Comparison of ENCODE assay signal across 20 mouse cellular contexts in genomic region chr11:21235821-21236220, GRCm38 (mm10). TPM values are rescaled to one million over a fixed set of nuclear protein-coding genes. Genes with fewer than 3 reads are reported as not detected.
DNase-seq lines count a peak whose midpoint lies in the region; ATAC-seq and TF ChIP-seq lines count a peak whose summit lies in the region.
"Had no signal": no experiment of that assay in that cellular context is flagged by ENCODE, and none has a peak within 500 bp of the region (broad histone marks: within the 10 kb centered on the region; RNA-seq: fewer than 3 reads in every experiment).

No protein-coding gene starts in this region.

- no peak overlapping the region for H3K4me3 ChIP-seq in lung, embryonic 14.5 days (ENCODE audit: low read depth, low read length)
- H3K4me3 ChIP-seq in midbrain, embryonic 11.5 days (ENCODE audit: low read depth, low read length): no peak overlapping the region
- no peak overlapping the region for H3K4me3 ChIP-seq in midbrain, embryonic 16.5 days (ENCODE audit: low read depth, low read length)
- H3K4me3 ChIP-seq in stomach, postnatal 0 days (ENCODE audit: low read depth, low read length): no peak overlapping the region
- H3K4me3 ChIP-seq: forebrain, embryonic 12.5 days; heart, embryonic 13.5 days; hindbrain, embryonic 15.5 days had no signal

- H3K36me3 ChIP-seq in lung, embryonic 14.5 days (ENCODE audit: insufficient read depth): no peaks in the 10 kb centered on the region
- H3K36me3 ChIP-seq in midbrain, embryonic 11.5 days (ENCODE audit: control insufficient read depth, insufficient read depth, low read length): no peaks in the 10 kb centered on the region
- no peaks in the 10 kb centered on the region for H3K36me3 ChIP-seq in midbrain, embryonic 16.5 days (ENCODE audit: control insufficient read depth, insufficient read depth, low read length)
- H3K36me3 ChIP-seq in stomach, postnatal 0 days (ENCODE audit: control insufficient read depth, insufficient read depth, low read length): no peaks in the 10 kb centered on the region
- H3K36me3 ChIP-seq: forebrain, embryonic 12.5 days; heart, embryonic 13.5 days; hindbrain, embryonic 15.5 days had no signal

- WGBS in lung, embryonic 14.5 days: 34% methylated on average over 2 of the region's 2 CpGs
- WGBS in midbrain, embryonic 11.5 days: 67% methylated on average over 2 of the region's 2 CpGs
- WGBS in midbrain, embryonic 16.5 days: 68% methylated on average over 2 of the region's 2 CpGs
- WGBS in stomach, postnatal 0 days: 33% methylated on average over 2 of the region's 2 CpGs

- no peak for TF ChIP-seq EP300 in stomach, postnatal 0 days (optimal IDR thresholded peaks at IDR 0.05)

- TF ChIP-seq CTCF in lung, embryonic 14.5 days (IDR thresholded peaks at IDR 0.05; ENCODE audit: low read depth): no peak
- 0 out of 2 replicates have a peak, but pooled peaks have one; percentile 4 for TF ChIP-seq CTCF in stomach, postnatal 0 days (IDR thresholded peaks at IDR 0.05; ENCODE audit: low read depth)

- no peak overlapping the region for H3K4me2 ChIP-seq in lung, embryonic 14.5 days
- no peak overlapping the region for H3K4me2 ChIP-seq in midbrain, embryonic 11.5 days
- no peak overlapping the region for H3K4me2 ChIP-seq in midbrain, embryonic 16.5 days (ENCODE audit: low read length)
- H3K4me2 ChIP-seq in stomach, postnatal 0 days (replicated peaks; ENCODE audit: low read depth): no peak overlapping the region
- H3K4me2 ChIP-seq: forebrain, embryonic 12.5 days; heart, embryonic 13.5 days; hindbrain, embryonic 15.5 days had no signal

- no peaks in the 10 kb centered on the region for H3K4me1 ChIP-seq in lung, embryonic 14.5 days (ENCODE audit: insufficient read depth)
- peaks cover 7% of the 10 kb centered on the region for H3K4me1 ChIP-seq in midbrain, embryonic 11.5 days (ENCODE audit: control insufficient read depth, insufficient read depth, low read length)
- peaks cover 13% of the 10 kb centered on the region for H3K4me1 ChIP-seq in midbrain, embryonic 16.5 days (ENCODE audit: control insufficient read depth, insufficient read depth, low read length)
- H3K4me1 ChIP-seq in stomach, postnatal 0 days (replicated peaks; ENCODE audit: control insufficient read depth, insufficient read depth): no peaks in the 10 kb centered on the region

- peak; percentile 60 for DNase-seq in kidney, adult 9 months
- DNase-seq in kidney, postnatal 25 days: no peak
- DNase-seq in lung, embryonic 14.5 days: peak; percentile 28
- no peak for DNase-seq in lung, postnatal 14 days
- peak; percentile 77 for DNase-seq in midbrain, embryonic 11.5 days (ENCODE audit: low spot score, missing footprints)
- peak; percentile 31 for DNase-seq in stomach, postnatal 0 days (ENCODE audit: low spot score)
- no peak for DNase-seq in layer of hippocampus, postnatal 25 days (ENCODE audit: extremely low spot score in 1 of 2, low spot score in 1 of 2)
- DNase-seq: adrenal gland, adult 2 months; adrenal gland, postnatal 25 days; cerebellum, adult 18-20 months; cerebellum, adult 9-11 months; cerebellum, postnatal 36 days; gastrocnemius, postnatal 10 days; heart, postnatal 36 days had no signal

- H3K27me3 ChIP-seq in lung, embryonic 14.5 days (ENCODE audit: insufficient read depth, low read length): no peaks in the 10 kb centered on the region
- H3K27me3 ChIP-seq in midbrain, embryonic 11.5 days (ENCODE audit: control insufficient read depth, insufficient read depth, low read length): no peaks in the 10 kb centered on the region
- no peaks in the 10 kb centered on the region for H3K27me3 ChIP-seq in midbrain, embryonic 16.5 days (ENCODE audit: control insufficient read depth, insufficient read depth, low read depth, low read length)
- H3K27me3 ChIP-seq in stomach, postnatal 0 days (ENCODE audit: control insufficient read depth, insufficient read depth, low read length): no peaks in the 10 kb centered on the region
- H3K27me3 ChIP-seq: forebrain, embryonic 12.5 days; heart, embryonic 13.5 days; hindbrain, embryonic 15.5 days; Patski had no signal

- ATAC-seq in lung, embryonic 14.5 days (ENCODE audit: insufficient read depth): no peak
- ATAC-seq in midbrain, embryonic 11.5 days (ENCODE audit: low FRiP score): no peak
- ATAC-seq in midbrain, embryonic 16.5 days: no peak
- peak; percentile 53; the same call in 1 of the 2 replicates for ATAC-seq in stomach, postnatal 0 days (ENCODE audit: low FRiP score, low TSS enrichment)
- ATAC-seq: forebrain, embryonic 16.5 days; Patski had no signal

- H3K9ac ChIP-seq in lung, embryonic 14.5 days: no peak overlapping the region
- no peak overlapping the region for H3K9ac ChIP-seq in midbrain, embryonic 11.5 days (ENCODE audit: low read length)
- no peak overlapping the region for H3K9ac ChIP-seq in midbrain, embryonic 16.5 days (ENCODE audit: low read depth, low read length)
- no peak overlapping the region for H3K9ac ChIP-seq in stomach, postnatal 0 days (ENCODE audit: low read length)
- H3K9ac ChIP-seq: forebrain, embryonic 12.5 days; heart, embryonic 13.5 days; hindbrain, embryonic 15.5 days had no signal

- H3K27ac ChIP-seq in lung, embryonic 14.5 days (ENCODE audit: low read depth): no peak overlapping the region
- H3K27ac ChIP-seq in midbrain, embryonic 11.5 days (ENCODE audit: low read depth, low read length): no peak overlapping the region
- no peak overlapping the region for H3K27ac ChIP-seq in midbrain, embryonic 16.5 days (ENCODE audit: low read length)
- no peak overlapping the region for H3K27ac ChIP-seq in stomach, postnatal 0 days (replicated peaks)
- H3K27ac ChIP-seq: forebrain, embryonic 12.5 days; heart, embryonic 13.5 days; hindbrain, embryonic 15.5 days had no signal

- no peaks in the 10 kb centered on the region for H3K9me3 ChIP-seq in lung, embryonic 14.5 days (ENCODE audit: low read depth, low read length)
- H3K9me3 ChIP-seq in midbrain, embryonic 11.5 days (ENCODE audit: control insufficient read depth, low read length): no peaks in the 10 kb centered on the region
- 0 out of 2 replicates have a peak, but pooled peaks cover 2% of the 10 kb centered on the region for H3K9me3 ChIP-seq in midbrain, embryonic 16.5 days (replicated peaks; ENCODE audit: control insufficient read depth, low read length, poor library complexity, severe bottlenecking)
- no peaks in the 10 kb centered on the region for H3K9me3 ChIP-seq in stomach, postnatal 0 days (ENCODE audit: control insufficient read depth, low read length)
- H3K9me3 ChIP-seq: forebrain, embryonic 12.5 days; heart, embryonic 13.5 days; hindbrain, embryonic 15.5 days had no signal

RNA-seq across cellular contexts. Expression of gene Vps54, which starts 3.3 kb away (rescaled TPM):
- polyA plus RNA-seq in lung, embryonic 14.5 days (2014; fragmentation: Nextera tagmentation; extraction: Ambion mirVana): 15.9 and 17.9 TPM in 2 replicates
- polyA plus RNA-seq in midbrain, embryonic 11.5 days (2014; fragmentation: Nextera tagmentation; extraction: Ambion mirVana): 14.4 and 15.0 TPM in 2 replicates
- polyA plus RNA-seq in midbrain, embryonic 16.5 days (2015; fragmentation: Nextera tagmentation; extraction: Ambion mirVana): 10.3 TPM in 2 replicates
- polyA plus RNA-seq in stomach, postnatal 0 days (2015; fragmentation: Nextera tagmentation; extraction: Ambion mirVana): 6.7 and 8.2 TPM in 2 replicates
- total RNA-seq in layer of hippocampus, postnatal 25 days (2021): 10 to 100 TPM; 23.4 to 30.7 TPM

Comparison
In these comparisons a context has a peak if more than half of its experiments do, and no peak if none do; other contexts are left out.
1. DNase-seq: peak in kidney, adult 9 months (single experiment), lung, embryonic 14.5 days (single experiment), midbrain, embryonic 11.5 days (single experiment) and stomach, postnatal 0 days (single experiment); none in kidney, postnatal 25 days (0 of 2), lung, postnatal 14 days (single experiment) and layer of hippocampus, postnatal 25 days (0 of 2).